Mouse (Mus musculus) heart, postnatal 36 days (tissue): ENCODE results near the gene Trio. TPM values are rescaled to one million over a fixed set of nuclear protein-coding genes. Genes with fewer than 3 reads are reported as not detected.
"Not testable (repeated sequence)": the region's sequence is repeated elsewhere in the genome, so short reads cannot be mapped to it uniquely, and the experiment has no call there.

Experiments used
- DNase-seq, 2 experiments: peaks; one replicate each; pipeline ENCODE4 v3.0.0; 2021 to 2022
- intact Hi-C: fragments of 180-260 bp; cut with DNase I; formaldehyde crosslinking; loops from one replicate; pipeline ENCODE4 v1.15.1; 2025
- total RNA-seq, 2 experiments: library from RNA; stranded (reverse); gene quantifications; 2 replicates each; pipeline ENCODE4 v1.2.3; 2021

Gene Trio
- total RNA-seq, 2 experiments from 2014 or later = 34.6 to 39.9 TPM

DNA sequence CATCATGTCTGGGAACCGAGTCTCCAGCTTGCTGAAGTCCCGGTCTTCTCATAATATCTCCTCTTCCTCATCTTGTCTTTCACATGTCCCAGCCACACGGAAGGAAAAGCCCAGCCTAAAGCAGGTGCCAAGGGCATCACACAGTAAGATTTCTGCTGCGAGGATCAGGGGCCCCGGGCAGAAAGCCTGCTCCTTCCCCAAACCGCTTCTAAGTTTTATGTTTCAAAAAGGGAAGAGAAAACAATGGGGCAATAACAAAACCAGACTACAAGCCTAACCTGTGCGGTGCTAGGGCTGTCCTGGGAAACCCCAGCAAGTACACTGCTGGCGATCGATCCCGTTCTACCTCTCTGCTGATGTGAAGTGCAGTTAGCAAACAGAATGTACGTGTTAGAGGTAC, 162.7 kb downstream of the Trio start:
- DNase-seq = no peak
- intact Hi-C loops = no loop called here

DNA sequence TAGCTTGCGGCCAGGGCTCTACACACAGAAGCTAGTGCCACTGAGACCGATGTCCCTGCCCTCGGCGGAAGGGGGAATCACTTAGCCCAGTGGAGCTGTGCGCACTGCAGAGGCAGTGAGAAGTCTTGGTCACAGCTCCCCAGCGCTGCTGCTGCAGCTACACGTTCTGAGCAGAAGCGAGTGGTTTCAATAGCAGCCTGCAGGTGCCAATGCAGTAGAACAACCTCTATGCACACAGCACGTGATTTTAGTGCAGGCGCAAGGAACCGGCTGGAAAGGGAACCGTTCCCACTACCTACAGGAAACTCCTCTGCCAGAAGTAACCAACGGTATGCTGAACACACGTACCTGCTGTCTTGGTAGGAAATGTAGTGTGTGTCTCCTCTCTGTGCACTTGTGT, 165.2 kb downstream of the Trio start:
- intact Hi-C loops = no loop called here
- DNase-seq = no peak

DNA sequence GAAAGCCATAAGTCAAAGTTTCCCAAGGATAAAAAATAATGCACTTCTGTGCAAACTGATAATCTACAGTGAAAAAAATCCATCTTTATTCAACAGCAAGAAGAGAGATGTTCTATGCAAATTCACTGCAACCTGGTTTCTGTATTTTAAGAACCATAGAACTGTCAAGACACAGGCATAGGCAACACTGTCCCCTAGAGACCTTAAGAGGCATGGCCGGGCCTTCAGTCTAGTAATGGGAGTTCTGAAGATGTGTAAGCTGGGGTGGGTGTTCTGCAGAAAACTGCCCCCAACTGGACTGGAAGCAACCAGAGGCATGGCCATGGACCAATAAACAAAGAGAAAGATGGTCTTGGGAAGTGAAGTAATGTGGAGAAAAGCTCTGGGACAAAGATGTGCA, 166.1 kb downstream of the Trio start:
- intact Hi-C loops = no loop called here
- DNase-seq = no peak

DNA sequence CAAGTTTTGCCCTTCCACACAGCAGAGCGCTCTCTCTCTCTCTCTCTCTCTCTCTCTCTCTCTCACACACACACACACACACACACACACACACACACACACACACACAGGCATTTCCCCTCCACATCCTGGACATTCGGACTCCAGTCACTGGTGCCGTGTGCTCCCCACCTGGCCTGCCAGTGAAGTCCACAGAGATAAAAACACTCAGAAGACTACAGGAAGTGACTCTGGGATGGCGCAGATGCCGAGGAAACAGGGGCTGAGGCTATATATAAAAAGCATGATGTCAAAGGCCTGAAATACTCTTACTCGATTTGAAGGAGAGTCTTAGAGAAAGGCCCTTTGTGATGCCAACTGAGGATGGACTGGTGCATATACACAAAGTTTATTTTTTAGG, 166.5 kb downstream of the Trio start:
- DNase-seq = no peak

DNA sequence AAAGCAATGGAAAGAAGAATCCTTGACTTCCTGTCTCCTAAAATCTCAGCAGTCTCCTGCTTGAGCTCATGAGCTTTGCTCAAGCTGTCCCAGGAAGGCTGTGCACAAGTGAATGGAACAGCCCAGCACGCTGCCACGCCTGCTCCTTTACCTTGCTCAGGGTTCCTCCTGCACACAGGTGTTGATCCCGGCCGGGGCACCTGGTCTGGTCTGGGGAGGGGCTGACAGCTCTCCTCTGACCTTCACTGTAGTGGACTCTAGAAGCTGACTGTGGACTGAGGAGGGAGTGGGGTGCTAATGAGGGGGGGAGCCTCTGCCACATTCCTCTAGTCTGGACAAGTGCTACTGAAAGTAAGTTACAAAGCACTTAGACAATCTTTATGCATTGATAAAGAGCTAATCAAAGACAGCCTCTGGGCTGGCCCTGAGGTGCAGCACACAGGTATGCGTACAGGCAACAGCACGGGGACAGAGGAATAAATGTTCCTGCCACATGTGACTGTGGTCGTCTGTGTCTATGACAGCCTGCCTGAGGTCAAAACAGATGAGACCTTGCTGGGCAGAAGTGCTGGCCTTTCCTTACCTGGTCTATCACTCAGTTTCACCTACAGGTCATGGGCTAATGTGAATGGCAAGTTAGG, 167.3 kb downstream of the Trio start:
- intact Hi-C loops = no loop called here
- no peak for DNase-seq

More for the DNA sequence above, 166.5 kb downstream of the Trio start:
- intact Hi-C loops = no loop called here

DNA sequence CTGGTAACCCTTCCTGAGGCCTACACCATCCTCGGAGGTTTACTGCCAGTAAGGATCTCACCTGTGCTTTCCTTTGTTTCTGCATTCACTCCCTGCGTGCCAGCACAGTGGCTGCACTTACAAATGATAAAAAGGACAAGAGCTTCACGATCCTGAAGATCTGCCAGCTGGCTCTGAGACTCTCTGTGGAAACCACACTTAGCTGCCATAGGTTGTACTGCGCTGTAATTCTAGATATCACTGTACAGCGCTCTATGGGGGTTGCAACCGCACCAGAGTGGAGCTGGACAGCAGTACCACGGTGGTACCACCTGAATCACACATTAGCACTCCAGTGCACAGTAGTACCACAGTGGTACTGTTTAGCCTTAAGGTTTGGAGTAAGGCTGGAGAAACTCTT, 168.4 kb downstream of the Trio start:
- intact Hi-C loops = loop anchor here (2.0 kb wide), 1 partner anchor 28 kb away; no protein-coding TSS in a partner anchor
- DNase-seq = no peak

- DNase-seq = peak in 1 of 2 experiments; percentile 28
- intact Hi-C loops = loop anchor here (2.0 kb wide), 1 partner anchor 29 kb away; no protein-coding TSS in a partner anchor
These were observed 169.4 kb downstream of the Trio start for GRCm38 (mm10) chr15:27856050-27856787.

DNA sequence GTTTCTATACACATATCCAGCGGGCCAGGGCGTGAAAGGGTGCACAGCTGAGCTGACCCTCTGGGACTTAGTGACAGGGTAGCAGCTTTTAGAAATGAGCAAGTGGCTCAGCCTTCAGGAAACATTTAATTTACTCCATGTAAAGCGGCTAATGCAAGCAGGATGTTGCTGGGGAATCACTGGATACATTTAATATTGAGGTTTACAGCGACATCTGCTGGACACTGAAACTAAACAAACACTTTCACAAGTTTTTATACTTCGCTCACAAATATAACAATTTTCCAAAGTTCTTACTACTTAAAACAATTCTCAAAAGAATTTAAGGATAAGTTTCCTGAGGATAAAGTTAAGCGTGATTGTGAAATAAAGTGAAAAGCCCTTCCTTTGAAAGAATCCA, 174.3 kb downstream of the Trio start:
- DNase-seq = no peak
- intact Hi-C loops = loop anchor here (2.0 kb wide), 3 partner anchors 101 to 331 kb away; no protein-coding TSS in a partner anchor

GRCm38 (mm10) chr15:27850904-27851303, 174.7 kb downstream of the Trio start:
- intact Hi-C loops = loop anchor here (2.0 kb wide), 3 partner anchors 100 to 332 kb away; no protein-coding TSS in a partner anchor
- peak in 1 of 2 experiments; percentile 34 for DNase-seq

- intact Hi-C loops = loop anchor here (2.0 kb wide), 3 partner anchors 99 to 333 kb away; no protein-coding TSS in a partner anchor
- DNase-seq = peak in 1 of 2 experiments; percentile 23
These were observed 175.7 kb downstream of the Trio start for GRCm38 (mm10) chr15:27849910-27850309.

DNA sequence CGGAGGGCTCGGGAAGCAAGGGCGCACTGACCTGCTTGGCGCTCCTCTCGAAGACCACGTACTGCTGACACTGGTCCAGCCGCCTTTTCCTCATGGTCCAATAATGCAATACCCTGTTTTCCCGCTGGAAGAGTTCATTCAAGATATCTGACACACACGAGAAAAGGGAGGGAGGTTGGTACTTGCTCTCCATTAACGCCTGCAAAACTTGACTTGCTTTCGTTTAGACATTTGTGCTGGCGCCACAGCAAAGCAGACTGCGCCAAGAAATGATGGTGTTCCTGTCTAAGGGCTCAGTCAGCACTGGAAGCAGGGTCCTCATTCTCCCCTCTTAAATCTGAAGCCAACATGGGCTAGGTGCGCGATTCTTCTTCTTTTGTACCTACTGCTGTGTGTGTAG, 184.0 kb downstream of the Trio start:
- DNase-seq = no peak
- intact Hi-C loops = no loop called here

GRCm38 (mm10) chr15:27840579-27840978, 185.1 kb downstream of the Trio start:
- intact Hi-C loops = no loop called here
- DNase-seq = peak; percentile 20 to 27

GRCm38 (mm10) chr15:27840125-27840524, 185.5 kb downstream of the Trio start:
- intact Hi-C loops = no loop called here
- DNase-seq = no peak

GRCm38 (mm10) chr15:27831646-27832045, 194.0 kb downstream of the Trio start:
- intact Hi-C loops = no loop called here
- no peak for DNase-seq

DNA sequence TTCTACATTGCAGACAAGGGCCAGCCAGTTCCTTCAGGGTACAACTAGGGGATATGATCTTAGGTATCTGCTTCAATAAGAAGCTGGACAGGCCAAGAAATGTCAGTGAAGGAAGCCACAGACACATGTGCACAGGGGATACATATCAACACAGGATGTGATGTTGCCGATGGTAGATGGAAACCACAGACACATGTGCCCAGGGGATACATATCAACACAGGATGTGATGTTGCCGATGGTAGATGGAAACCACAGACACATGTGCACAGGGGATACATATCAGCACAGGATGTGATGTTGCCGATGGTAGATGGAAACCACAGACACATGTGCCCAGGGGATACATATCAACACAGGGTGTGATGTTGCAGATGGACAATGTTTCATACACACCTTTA, 197.8 kb downstream of the Trio start:
- DNase-seq = not testable (repeated sequence)
- intact Hi-C loops = loop anchor here (10.0 kb wide), 1 partner anchor 513 kb away; no protein-coding TSS in a partner anchor

GRCm38 (mm10) chr15:27826886-27827285, 198.8 kb downstream of the Trio start:
- intact Hi-C loops = loop anchor here (10.0 kb wide), 1 partner anchor 512 kb away; no protein-coding TSS in a partner anchor
- no peak for DNase-seq

DNA sequence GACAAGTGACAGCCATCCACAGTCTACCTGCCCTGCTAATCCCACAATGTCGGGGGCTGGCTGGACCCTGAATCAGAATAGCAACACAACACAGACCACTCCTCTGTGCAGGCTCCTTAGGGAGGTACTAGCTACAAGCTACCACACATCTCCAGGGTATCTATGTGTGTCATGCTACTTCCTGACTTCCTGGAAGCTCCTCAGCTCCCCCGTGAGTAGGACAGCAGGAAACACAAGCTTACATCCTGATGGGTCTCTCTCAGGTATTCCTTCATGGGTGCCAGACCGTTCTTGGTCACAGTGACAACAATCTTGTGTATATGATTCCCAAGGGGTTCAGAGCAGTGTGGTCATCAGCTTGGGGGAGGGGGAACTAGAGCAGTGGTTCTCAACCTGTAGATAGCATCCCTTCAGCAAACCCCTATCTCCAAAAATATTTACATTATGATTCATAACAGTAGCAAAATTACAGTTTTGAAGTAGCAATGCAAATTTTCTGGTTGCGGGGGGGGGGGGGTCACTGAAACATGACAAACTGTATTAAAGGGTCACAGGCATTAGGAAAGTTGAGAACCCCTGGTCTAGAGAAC, 199.5 kb downstream of the Trio start:
- DNase-seq = no peak
- intact Hi-C loops = loop anchor here (10.0 kb wide), 1 partner anchor 511 kb away; no protein-coding TSS in a partner anchor

GRCm38 (mm10) chr15:27825390-27825789, 200.3 kb downstream of the Trio start:
- intact Hi-C loops = loop anchor here (10.0 kb wide), 1 partner anchor 511 kb away; no protein-coding TSS in a partner anchor

GRCm38 (mm10) chr15:27823581-27823980, 202.1 kb downstream of the Trio start:
- intact Hi-C loops = loop anchor here (1.0 to 10.0 kb wide), 2 partner anchors 71 to 509 kb away; no protein-coding TSS in a partner anchor
- peak in 1 of 2 experiments; percentile 39 for DNase-seq

More at GRCm38 (mm10) chr15:27825390-27825789, 200.3 kb downstream of the Trio start:
- DNase-seq = no peak

- no peak for DNase-seq
- intact Hi-C loops = loop anchor here (10.0 kb wide), 1 partner anchor 508 kb away; no protein-coding TSS in a partner anchor
These were observed 203.2 kb downstream of the Trio start for GRCm38 (mm10) chr15:27822461-27822860.
